Mouse (Mus musculus): ENCODE data around the gene Sult2b1. TPM values are rescaled to one million over a fixed set of nuclear protein-coding genes. Genes with fewer than 3 reads are reported as not detected.

Sult2b1 gene
- polyA plus RNA-seq, 1 experiment from 2014 or later = 8.6 TPM

DNA sequence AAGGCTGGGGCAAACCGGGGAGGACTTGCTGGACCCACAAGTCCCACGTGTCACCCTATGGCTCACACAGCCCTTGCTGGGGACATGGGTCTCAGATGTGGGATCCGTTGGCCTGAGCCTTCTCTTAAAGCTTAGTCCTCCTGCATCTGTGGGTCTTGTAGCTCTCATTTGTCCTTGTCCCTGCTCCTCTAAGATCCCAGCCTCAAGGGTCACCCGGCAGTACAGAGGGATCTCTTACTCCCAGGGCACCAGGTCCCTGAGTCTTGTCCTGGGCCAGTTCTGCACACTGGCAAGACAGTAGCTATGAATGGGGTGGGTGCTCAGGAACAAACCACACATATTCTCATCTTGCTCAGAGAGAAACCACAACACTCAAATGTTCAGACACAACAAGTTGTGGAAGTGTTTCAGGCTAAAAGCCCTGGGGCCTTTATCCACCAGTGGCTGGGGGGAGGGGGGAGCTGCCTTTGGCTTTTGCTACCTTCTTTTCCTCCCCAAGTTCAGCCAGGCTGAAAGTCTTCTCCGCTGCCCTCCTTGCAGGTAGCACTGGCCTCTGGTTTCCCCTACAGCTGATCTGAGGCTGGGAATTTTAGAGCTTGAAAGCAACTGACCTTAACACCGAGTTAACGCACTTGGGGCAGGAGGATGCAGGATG lies 100.9 kb downstream of the Sult2b1 start, which contains the start of gene Ntn5:
Gene Ntn5 (plus strand): TSS at position 627 of the 655 bp plus-strand sequence.
- ATAC-seq (ENCODE audit: low FRiP score) = no peak
- H3K9me3 ChIP-seq (replicated peaks) = no peaks in the 10 kb centered on the region
- H3K4me3 ChIP-seq (replicated peaks) = no peak within 1 kb of the TSS
- no peak within 1 kb of the TSS for H3K9ac ChIP-seq (replicated peaks)
- H3K27me3 ChIP-seq (replicated peaks) = no peaks in the 10 kb centered on the region
- H3K36me3 ChIP-seq = no peaks in the 10 kb centered on the region
- peaks cover 12% of the 10 kb centered on the region for H3K4me1 ChIP-seq
- WGBS = 76% methylated on average over 7 of the region's 7 CpGs
- H3K27ac ChIP-seq (replicated peaks) = no peak within 1 kb of the TSS
- no peak within 1 kb of the TSS for H3K4me2 ChIP-seq

GRCm38 (mm10) chr7:45682144-45683126 lies 102.0 kb downstream of the Sult2b1 start:
- 29% methylated on average over 14 of the region's 14 CpGs for WGBS
- Histone ChIP-seq H3K4me2 (peak overlapping the region; percentile 47), H3K9me3 (replicated peaks) (no peaks in the 10 kb centered on the region), H3K4me3 (replicated peaks) (no peak overlapping the region), H3K27me3 (replicated peaks) (no peaks in the 10 kb centered on the region), H3K27ac (replicated peaks) (peak overlapping the region; percentile 68), H3K4me1 (peaks cover 12% of the 10 kb centered on the region), H3K36me3 (no peaks in the 10 kb centered on the region), H3K9ac (replicated peaks) (no peak overlapping the region)
- peak; percentile 68 for ATAC-seq (ENCODE audit: low FRiP score)

- Histone ChIP-seq H3K9ac (replicated peaks) (no peak overlapping the region), H3K36me3 (no peaks in the 10 kb centered on the region), H3K9me3 (replicated peaks) (no peaks in the 10 kb centered on the region), H3K4me1 (peaks cover 11% of the 10 kb centered on the region), H3K27me3 (replicated peaks) (no peaks in the 10 kb centered on the region), H3K27ac (replicated peaks) (no peak overlapping the region), H3K4me3 (replicated peaks) (no peak overlapping the region), H3K4me2 (no peak overlapping the region)
- ATAC-seq (ENCODE audit: low FRiP score) = no peak
- 84% methylated on average over 8 of the region's 8 CpGs for WGBS
Observed at GRCm38 (mm10) chr7:45681046-45681736, 103.3 kb downstream of the Sult2b1 start.

Other genes starting within 250 kb of the Sult2b1 start
- 0.93 TPM in 1 of 2 replicates, not detected in the other for gene Hsd17b14, start 229.8 kb downstream of the Sult2b1 start, polyA plus RNA-seq (2015; fragmentation: Nextera tagmentation; extraction: Ambion mirVana)
- gene Bcat2, start 214.5 kb downstream of the Sult2b1 start, polyA plus RNA-seq (2015; fragmentation: Nextera tagmentation; extraction: Ambion mirVana) = 25.4 and 31.9 TPM in 2 replicates
- 0.17 and 2.3 TPM in 2 replicates for gene Fgf21, start 169.2 kb downstream of the Sult2b1 start, polyA plus RNA-seq (2015; fragmentation: Nextera tagmentation; extraction: Ambion mirVana)
- gene Fut1, start 167.4 kb downstream of the Sult2b1 start, polyA plus RNA-seq (2015; fragmentation: Nextera tagmentation; extraction: Ambion mirVana) = 0.69 TPM in 1 of 2 replicates, not detected in the other
- 0.14 TPM in 1 of 2 replicates, not detected in the other for gene Izumo1, start 162.9 kb downstream of the Sult2b1 start, polyA plus RNA-seq (2015; fragmentation: Nextera tagmentation; extraction: Ambion mirVana)
- gene Rasip1, start 157.2 kb downstream of the Sult2b1 start, polyA plus RNA-seq (2015; fragmentation: Nextera tagmentation; extraction: Ambion mirVana) = 15.4 and 17.6 TPM in 2 replicates
- gene Mamstr, start 144.7 kb downstream of the Sult2b1 start, polyA plus RNA-seq (2015; fragmentation: Nextera tagmentation; extraction: Ambion mirVana) = 4.5 and 5.6 TPM in 2 replicates
- gene Fut2, start 118.3 kb downstream of the Sult2b1 start, polyA plus RNA-seq (2015; fragmentation: Nextera tagmentation; extraction: Ambion mirVana) = 0.36 and 2.5 TPM in 2 replicates
- 1.7 and 1.9 TPM in 2 replicates for gene Ntn5, start 100.6 kb downstream of the Sult2b1 start, polyA plus RNA-seq (2015; fragmentation: Nextera tagmentation; extraction: Ambion mirVana)
- 0.47 and 0.77 TPM in 2 replicates for gene Sec1, start 90.3 kb downstream of the Sult2b1 start, polyA plus RNA-seq (2015; fragmentation: Nextera tagmentation; extraction: Ambion mirVana)
- 57.0 and 71.4 TPM in 2 replicates for gene Car11, start 84.8 kb downstream of the Sult2b1 start, polyA plus RNA-seq (2015; fragmentation: Nextera tagmentation; extraction: Ambion mirVana)
- 3.3 and 3.9 TPM in 2 replicates for gene Dbp, start 79.6 kb downstream of the Sult2b1 start, polyA plus RNA-seq (2015; fragmentation: Nextera tagmentation; extraction: Ambion mirVana)
- 573 and 682 TPM in 2 replicates for gene Rpl18, start 69.2 kb downstream of the Sult2b1 start, polyA plus RNA-seq (2015; fragmentation: Nextera tagmentation; extraction: Ambion mirVana)
- gene Sphk2, start 66.7 kb downstream of the Sult2b1 start, polyA plus RNA-seq (2015; fragmentation: Nextera tagmentation; extraction: Ambion mirVana) = 23.0 and 25.7 TPM in 2 replicates
- gene Fam83e, start 63.5 kb downstream of the Sult2b1 start, polyA plus RNA-seq (2015; fragmentation: Nextera tagmentation; extraction: Ambion mirVana) = 0.50 and 1.5 TPM in 2 replicates
- not detected in 2 replicates for gene Spaca4, start 58.9 kb downstream of the Sult2b1 start, polyA plus RNA-seq (2015; fragmentation: Nextera tagmentation; extraction: Ambion mirVana)
- gene Lmtk3, start 931 bp downstream of the Sult2b1 start, polyA plus RNA-seq (2015; fragmentation: Nextera tagmentation; extraction: Ambion mirVana) = 19.3 and 26.0 TPM in 2 replicates
- 211 and 253 TPM in 2 replicates for gene Cyth2, start 29.9 kb upstream of the Sult2b1 start, polyA plus RNA-seq (2015; fragmentation: Nextera tagmentation; extraction: Ambion mirVana)
- gene Kcnj14, start 40.1 kb upstream of the Sult2b1 start, polyA plus RNA-seq (2015; fragmentation: Nextera tagmentation; extraction: Ambion mirVana) = 1.4 and 1.7 TPM in 2 replicates
- 40.7 and 48.9 TPM in 2 replicates for gene Grwd1, start 46.3 kb upstream of the Sult2b1 start, polyA plus RNA-seq (2015; fragmentation: Nextera tagmentation; extraction: Ambion mirVana)
- 55.7 and 65.9 TPM in 2 replicates for gene Kdelr1, start 88.1 kb upstream of the Sult2b1 start, polyA plus RNA-seq (2015; fragmentation: Nextera tagmentation; extraction: Ambion mirVana)
- gene Grin2d, start 93.7 kb upstream of the Sult2b1 start, polyA plus RNA-seq (2015; fragmentation: Nextera tagmentation; extraction: Ambion mirVana) = 3.2 and 4.2 TPM in 2 replicates
- 0.37 and 0.52 TPM in 2 replicates for gene Syngr4, start 112.0 kb upstream of the Sult2b1 start, polyA plus RNA-seq (2015; fragmentation: Nextera tagmentation; extraction: Ambion mirVana)
- gene Tmem143, start 112.3 kb upstream of the Sult2b1 start, polyA plus RNA-seq (2015; fragmentation: Nextera tagmentation; extraction: Ambion mirVana) = 7.5 and 7.8 TPM in 2 replicates
- gene Emp3, start 136.7 kb upstream of the Sult2b1 start, polyA plus RNA-seq (2015; fragmentation: Nextera tagmentation; extraction: Ambion mirVana) = 48.2 and 70.1 TPM in 2 replicates
- 5.9 and 6.2 TPM in 2 replicates for gene Ccdc114, start 139.4 kb upstream of the Sult2b1 start, polyA plus RNA-seq (2015; fragmentation: Nextera tagmentation; extraction: Ambion mirVana)
- gene Abcc6, start 245.6 kb upstream of the Sult2b1 start, polyA plus RNA-seq (2015; fragmentation: Nextera tagmentation; extraction: Ambion mirVana) = 0.56 and 0.75 TPM in 2 replicates
- gene Nomo1, start 249.0 kb upstream of the Sult2b1 start, polyA plus RNA-seq (2015; fragmentation: Nextera tagmentation; extraction: Ambion mirVana) = 43.6 and 48.0 TPM in 2 replicates